Mouse (Mus musculus) erythroblast, embryonic 14.5 days (primary cell): ENCODE measurements around the gene Uqcrh.

Experiments
- GATA1 ChIP-seq: IDR thresholded peaks from 2 replicates; pipeline ENCODE4 v1.6.1; 2012; ENCODE audit warnings: low read length, inconsistent platforms, mixed read lengths
- TAL1 ChIP-seq: IDR thresholded peaks from 3 replicates; pipeline ENCODE4 v1.6.1; 2012; ENCODE audit warnings: low read length, inconsistent platforms, mixed read lengths

GRCm38 (mm10) chr4:116110695-116111094 lies 35.8 kb upstream of the Uqcrh start:
- TF ChIP-seq GATA1 (no peak), TAL1 (no peak)
